Comparison of ENCODE assay signal across 23 mouse cellular contexts in the genomic region with DNA sequence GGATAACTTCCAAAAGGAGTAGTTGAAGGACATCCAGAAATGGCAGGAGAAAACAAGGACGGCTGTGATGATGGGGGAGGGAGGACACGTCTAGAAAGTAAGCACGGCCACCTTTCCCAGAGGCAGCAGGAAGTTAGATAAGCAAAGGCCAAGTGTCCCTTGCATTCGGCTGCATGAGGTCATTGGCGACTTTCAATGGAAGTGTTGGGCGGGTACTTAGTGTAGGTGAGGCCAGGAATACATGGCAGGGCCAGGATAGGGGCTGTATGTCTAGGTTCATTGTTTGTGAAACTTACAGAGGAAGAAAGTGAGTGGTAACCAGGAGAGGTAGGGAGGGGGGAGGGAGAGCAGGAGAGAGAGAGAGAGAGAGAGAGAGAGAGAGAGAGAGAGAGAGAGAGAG.
"Had no signal": no experiment of that assay in that cellular context is flagged by ENCODE, and none has a peak within 500 bp of the region (broad histone marks: within the 10 kb centered on the region; RNA-seq: fewer than 3 reads in every experiment).

No protein-coding gene starts in this region.

- H3K4me2 ChIP-seq: heart, embryonic 15.5 days; hindbrain, embryonic 13.5 days; hindbrain, embryonic 15.5 days; kidney, embryonic 15.5 days; limb, embryonic 13.5 days; limb, embryonic 15.5 days; liver, embryonic 12.5 days had no signal

- H3K27ac ChIP-seq: gastrocnemius, adult 2 months; heart, embryonic 15.5 days; hindbrain, embryonic 13.5 days; hindbrain, embryonic 15.5 days; hindbrain, postnatal 0 days; kidney, embryonic 15.5 days; kidney, postnatal 0 days; limb, embryonic 13.5 days; limb, embryonic 15.5 days; liver, embryonic 12.5 days; liver, embryonic 14.5 days had no signal

- DNase-seq: gastrocnemius, adult 2 months; gastrocnemius, postnatal 10 days; gastrocnemius, postnatal 25 days; kidney, adult 11 months; kidney, adult 2 months; kidney, adult 9 months; kidney, postnatal 14 days; kidney, postnatal 36 days; layer of hippocampus, adult 9-11 months; layer of hippocampus, postnatal 36 days; left cerebral cortex, postnatal 4 days had no signal

- ATAC-seq: forebrain, embryonic 16.5 days; hindbrain, postnatal 0 days; intestine, embryonic 16.5 days; liver, embryonic 12.5 days had no signal

- H3K4me1 ChIP-seq: heart, embryonic 15.5 days; limb, embryonic 13.5 days; limb, embryonic 15.5 days; liver, embryonic 12.5 days had no signal

- H3K9ac ChIP-seq: heart, embryonic 15.5 days; hindbrain, embryonic 13.5 days; hindbrain, embryonic 15.5 days; kidney, embryonic 15.5 days; limb, embryonic 13.5 days; limb, embryonic 15.5 days; liver, embryonic 12.5 days; liver, embryonic 14.5 days had no signal

- H3K36me3 ChIP-seq: heart, embryonic 15.5 days; hindbrain, embryonic 13.5 days; hindbrain, embryonic 15.5 days; kidney, embryonic 15.5 days; limb, embryonic 13.5 days; limb, embryonic 15.5 days; liver, embryonic 12.5 days had no signal

- H3K27me3 ChIP-seq: heart, embryonic 15.5 days; hindbrain, embryonic 13.5 days; hindbrain, embryonic 15.5 days; kidney, embryonic 15.5 days; limb, embryonic 13.5 days; limb, embryonic 15.5 days; liver, embryonic 12.5 days had no signal

- H3K4me3 ChIP-seq: gastrocnemius, adult 2 months; heart, embryonic 15.5 days; hindbrain, embryonic 13.5 days; hindbrain, embryonic 15.5 days; kidney, embryonic 15.5 days; limb, embryonic 13.5 days; limb, embryonic 15.5 days; liver, embryonic 12.5 days had no signal

- H3K9me3 ChIP-seq: heart, embryonic 15.5 days; hindbrain, embryonic 13.5 days; hindbrain, embryonic 15.5 days; kidney, embryonic 15.5 days; limb, embryonic 13.5 days; limb, embryonic 15.5 days; liver, embryonic 12.5 days had no signal
